Mouse (Mus musculus) kidney, adult 2 months (tissue): Measurements from ENCODE around the gene Cpne5. TPM values are rescaled to one million over a fixed set of nuclear protein-coding genes. Genes with fewer than 3 reads are reported as not detected.

Experiments used
- DNase-seq: peaks from one replicate; pipeline ENCODE4 v3.0.0; 2021
- H3K27ac ChIP-seq: fragments of 200-500 bp; 2 replicates; pipeline ENCODE4 v1.5.1; 2012; ENCODE audit warnings: low read depth, low read length, control low read depth, inconsistent platforms; ENCODE audit not compliant: insufficient read depth
- H3K27me3 ChIP-seq: fragments of 200-500 bp; replicated peaks from 2 replicates; pipeline ENCODE4 v1.6.1; 2012; ENCODE audit warnings: mild to moderate bottlenecking, moderate library complexity, low read length, inconsistent platforms; ENCODE audit not compliant: control insufficient read depth, insufficient read depth
- H3K36me3 ChIP-seq: fragments of 200-500 bp; 2 replicates; pipeline ENCODE4 v1.6.1; 2012; ENCODE audit warnings: mild to moderate bottlenecking, moderate library complexity, low read length, inconsistent platforms; ENCODE audit not compliant: control insufficient read depth, insufficient read depth
- H3K4me1 ChIP-seq: fragments of 200-500 bp; 2 replicates; pipeline ENCODE4 v1.6.1; 2011; ENCODE audit warnings: low read length; ENCODE audit not compliant: control insufficient read depth, insufficient read depth
- H3K4me3 ChIP-seq: fragments of 200-500 bp; 2 replicates; pipeline ENCODE4 v1.5.1; 2011; ENCODE audit warnings: mild to moderate bottlenecking, low read depth, low read length, control low read depth; ENCODE audit not compliant: insufficient read depth
- CTCF ChIP-seq: fragments of 200-500 bp; conservative IDR thresholded peaks from 2 replicates; pipeline ENCODE4 v1.5.1; 2011; ENCODE audit warnings: low read depth, mild to moderate bottlenecking, control low read depth, low read length, moderate library complexity, mixed read lengths; ENCODE audit not compliant: insufficient read depth, insufficient read length
- POLR2A ChIP-seq: fragments of 200-500 bp; IDR thresholded peaks from one replicate; pipeline ENCODE4 v1.6.1; 2011; ENCODE audit warnings: low read depth, low read length, control low read depth
- WGBS: fragments of 180-500 bp; shearing (Covaris S2); methylation state at CpG from one replicate; pipeline ENCODE4 v1.1.7; 2018; 5-methylcytosine and 5-hydroxymethylcytosine counted together
- polyA plus RNA-seq: library from polyadenylated mRNA; depleted of rRNA; stranded (reverse); fragments of >200 nt; gene quantifications from 2 replicates; pipeline ENCODE4 v1.2.3, GENCODE M21; 2012

Gene Cpne5
- polyA plus RNA-seq, 1 experiment = 0.78 TPM

DNA sequence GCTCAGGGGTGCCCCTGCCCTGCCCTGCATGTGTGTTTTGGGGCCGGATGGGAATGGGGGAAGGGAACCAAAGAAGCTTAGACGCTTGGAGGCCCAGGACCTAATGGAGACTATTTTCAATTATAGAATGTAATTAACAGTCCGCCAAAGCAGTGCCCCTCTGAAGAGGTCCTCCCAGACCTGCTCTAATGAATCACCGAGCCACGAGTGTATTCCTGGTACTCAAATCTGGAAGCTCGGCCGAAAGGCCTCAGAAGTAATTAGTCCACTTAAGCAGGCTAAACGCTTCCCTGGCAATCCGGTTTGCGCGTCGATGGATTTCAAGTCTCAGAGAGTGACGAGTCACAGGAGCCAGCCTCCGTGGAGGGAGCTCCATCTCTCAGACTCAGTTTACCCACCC, 17.3 kb downstream of the Cpne5 start:
- WGBS = 74% methylated on average over 14 of the region's 14 CpGs
- Histone ChIP-seq H3K27me3 (no peaks in the 10 kb centered on the region), H3K4me1 (no peaks in the 10 kb centered on the region), H3K27ac (no peak overlapping the region), H3K36me3 (no peaks in the 10 kb centered on the region), H3K4me3 (no peak overlapping the region)
- TF ChIP-seq POLR2A (no peak), CTCF (no peak)
- DNase-seq = no peak

DNA sequence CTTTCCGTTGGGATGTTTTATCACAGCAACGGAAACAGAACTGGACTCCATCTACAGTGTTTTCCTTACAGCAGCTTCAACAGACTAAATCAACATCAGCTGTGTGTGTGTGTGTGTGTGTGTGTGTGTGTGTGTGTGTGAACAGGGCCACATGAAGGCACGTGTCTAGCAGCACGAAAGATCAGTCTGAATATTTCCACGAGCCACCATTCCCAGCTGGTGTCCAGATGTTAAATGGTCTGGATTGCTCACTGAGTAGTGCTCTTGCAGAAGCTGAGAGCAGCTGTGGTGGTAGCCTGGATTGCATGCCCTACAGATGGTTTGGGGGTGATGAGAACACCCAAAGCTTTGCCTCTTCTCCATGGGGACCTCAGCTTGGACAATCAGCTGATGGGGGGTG, 19.9 kb downstream of the Cpne5 start:
- Histone ChIP-seq H3K4me3 (no peak overlapping the region), H3K27me3 (no peaks in the 10 kb centered on the region), H3K36me3 (no peaks in the 10 kb centered on the region), H3K4me1 (no peaks in the 10 kb centered on the region), H3K27ac (no peak overlapping the region)
- TF ChIP-seq POLR2A = no peak
- 86% methylated on average over 5 of the region's 5 CpGs for WGBS
- DNase-seq = no peak

DNA sequence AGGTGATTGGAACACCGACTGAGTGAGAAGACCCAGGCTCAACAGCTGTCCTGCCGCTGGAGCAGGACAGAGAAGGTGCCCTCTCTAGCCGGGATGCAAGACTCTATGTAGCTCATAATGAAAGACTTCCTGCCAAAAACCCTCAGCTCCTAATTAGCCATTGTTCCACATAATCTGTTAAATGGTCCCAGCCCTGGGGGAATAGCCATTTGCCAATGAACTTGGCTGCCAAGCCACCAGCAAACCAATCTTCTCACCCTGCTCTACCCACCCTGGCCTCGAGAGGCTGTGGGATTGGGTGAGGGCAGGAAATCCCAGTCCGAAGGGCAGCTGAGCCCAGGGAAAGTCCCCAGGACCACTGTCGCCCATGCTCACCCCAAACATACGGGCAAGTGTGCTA, 21.9 kb downstream of the Cpne5 start:
- H3K4me3 ChIP-seq = no peak overlapping the region
- H3K36me3 ChIP-seq = no peaks in the 10 kb centered on the region
- H3K27ac ChIP-seq = no peak overlapping the region
- TF ChIP-seq POLR2A (no peak), CTCF (no peak)
- H3K27me3 ChIP-seq = no peaks in the 10 kb centered on the region
- no peak for DNase-seq
- WGBS = 58% methylated on average over 7 of the region's 7 CpGs
- no peaks in the 10 kb centered on the region for H3K4me1 ChIP-seq

- Histone ChIP-seq H3K27me3 (no peaks in the 10 kb centered on the region), H3K4me3 (no peak overlapping the region), H3K4me1 (no peaks in the 10 kb centered on the region), H3K36me3 (no peaks in the 10 kb centered on the region), H3K27ac (no peak overlapping the region)
- no peak for TF ChIP-seq POLR2A
- TF ChIP-seq CTCF = no peak
- WGBS = 65% methylated on average over 10 of the region's 10 CpGs
- DNase-seq = no peak
Measured at GRCm38 (mm10) chr17:29214655-29215054, 23.3 kb downstream of the Cpne5 start.

GRCm38 (mm10) chr17:29214193-29214456, 23.8 kb downstream of the Cpne5 start:
- H3K4me3 ChIP-seq = no peak overlapping the region
- 86% methylated on average over 4 of the region's 4 CpGs for WGBS
- DNase-seq = no peak
- no peak overlapping the region for H3K27ac ChIP-seq
- H3K36me3 ChIP-seq = no peaks in the 10 kb centered on the region
- no peaks in the 10 kb centered on the region for H3K4me1 ChIP-seq
- TF ChIP-seq CTCF (no peak), POLR2A (no peak)
- H3K27me3 ChIP-seq = no peaks in the 10 kb centered on the region

- H3K27ac ChIP-seq = no peak overlapping the region
- H3K4me3 ChIP-seq = no peak overlapping the region
- DNase-seq = no peak
- TF ChIP-seq POLR2A = no peak
- no peak for TF ChIP-seq CTCF
- 34% methylated on average over 12 of the region's 12 CpGs for WGBS
- H3K27me3 ChIP-seq = no peaks in the 10 kb centered on the region
- H3K4me1 ChIP-seq = no peaks in the 10 kb centered on the region
- H3K36me3 ChIP-seq = no peaks in the 10 kb centered on the region
Measured at GRCm38 (mm10) chr17:29213381-29214192, 24.4 kb downstream of the Cpne5 start.

DNA sequence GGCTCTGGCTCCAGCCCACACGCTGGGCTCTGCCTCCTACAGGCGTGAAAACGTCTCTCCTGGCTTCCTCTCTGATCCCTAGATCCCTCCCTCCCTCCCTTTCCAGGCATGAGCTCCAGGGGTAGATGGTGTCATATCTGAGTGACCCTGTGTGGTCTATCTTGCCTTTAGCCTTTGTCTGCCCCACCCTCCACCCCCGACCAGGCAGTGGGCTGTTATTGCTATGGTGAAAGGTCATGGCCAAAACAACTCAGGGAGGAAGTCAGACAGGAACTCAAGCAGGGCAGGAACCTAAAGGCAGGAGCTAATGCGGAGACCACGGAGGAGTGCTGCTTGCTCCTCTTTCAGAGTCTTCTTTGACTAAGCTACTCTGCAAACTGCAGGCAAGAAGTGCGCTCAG, 26.1 kb downstream of the Cpne5 start:
- TF ChIP-seq CTCF = no peak
- TF ChIP-seq POLR2A = no peak
- Histone ChIP-seq H3K27me3 (no peaks in the 10 kb centered on the region), H3K4me3 (no peak overlapping the region), H3K4me1 (no peaks in the 10 kb centered on the region), H3K27ac (no peak overlapping the region), H3K36me3 (no peaks in the 10 kb centered on the region)
- no peak for DNase-seq
- WGBS = 53% methylated on average over 7 of the region's 7 CpGs

DNA sequence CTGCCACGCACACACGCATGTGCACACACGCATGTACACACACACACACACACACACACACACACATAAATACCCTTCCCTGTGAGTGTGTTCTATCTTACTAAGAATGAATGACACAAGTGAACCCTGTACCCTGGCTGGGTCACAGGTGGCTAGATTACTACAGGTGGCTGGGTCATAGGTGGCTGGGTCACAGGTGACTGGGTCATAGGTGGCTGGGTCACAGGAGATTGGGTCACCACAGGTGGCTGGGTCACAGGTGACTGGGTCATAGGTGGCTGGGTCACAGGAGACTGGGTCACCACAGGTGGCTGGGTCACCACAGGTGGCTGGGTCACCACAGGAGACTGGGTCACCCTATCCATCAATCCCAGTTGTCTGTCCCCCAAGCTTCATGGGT, 27.9 kb downstream of the Cpne5 start:
- Histone ChIP-seq H3K27ac (no peak overlapping the region), H3K27me3 (no peaks in the 10 kb centered on the region), H3K4me3 (no peak overlapping the region), H3K4me1 (no peaks in the 10 kb centered on the region), H3K36me3 (no peaks in the 10 kb centered on the region)
- no peak for TF ChIP-seq CTCF
- TF ChIP-seq POLR2A = no peak
- 95% methylated on average over 3 of the region's 3 CpGs for WGBS
- DNase-seq = no peak
